Mouse (Mus musculus) inflammation-experienced regulatory T-cells, adult 16 weeks (primary cell): ENCODE data around the gene Kcnab1. TPM values are rescaled to one million over a fixed set of nuclear protein-coding genes. Genes with fewer than 3 reads are reported as not detected.

ENCODE experiments used
- polyA plus RNA-seq: library from polyadenylated mRNA; unstranded; fragments of 100-300 nt; shearing (Covaris generic); gene quantifications from one replicate; pipeline ENCODE4 v1.2.1, GENCODE M21; 2017

Kcnab1 gene
- 0.61 TPM for polyA plus RNA-seq

DNA sequence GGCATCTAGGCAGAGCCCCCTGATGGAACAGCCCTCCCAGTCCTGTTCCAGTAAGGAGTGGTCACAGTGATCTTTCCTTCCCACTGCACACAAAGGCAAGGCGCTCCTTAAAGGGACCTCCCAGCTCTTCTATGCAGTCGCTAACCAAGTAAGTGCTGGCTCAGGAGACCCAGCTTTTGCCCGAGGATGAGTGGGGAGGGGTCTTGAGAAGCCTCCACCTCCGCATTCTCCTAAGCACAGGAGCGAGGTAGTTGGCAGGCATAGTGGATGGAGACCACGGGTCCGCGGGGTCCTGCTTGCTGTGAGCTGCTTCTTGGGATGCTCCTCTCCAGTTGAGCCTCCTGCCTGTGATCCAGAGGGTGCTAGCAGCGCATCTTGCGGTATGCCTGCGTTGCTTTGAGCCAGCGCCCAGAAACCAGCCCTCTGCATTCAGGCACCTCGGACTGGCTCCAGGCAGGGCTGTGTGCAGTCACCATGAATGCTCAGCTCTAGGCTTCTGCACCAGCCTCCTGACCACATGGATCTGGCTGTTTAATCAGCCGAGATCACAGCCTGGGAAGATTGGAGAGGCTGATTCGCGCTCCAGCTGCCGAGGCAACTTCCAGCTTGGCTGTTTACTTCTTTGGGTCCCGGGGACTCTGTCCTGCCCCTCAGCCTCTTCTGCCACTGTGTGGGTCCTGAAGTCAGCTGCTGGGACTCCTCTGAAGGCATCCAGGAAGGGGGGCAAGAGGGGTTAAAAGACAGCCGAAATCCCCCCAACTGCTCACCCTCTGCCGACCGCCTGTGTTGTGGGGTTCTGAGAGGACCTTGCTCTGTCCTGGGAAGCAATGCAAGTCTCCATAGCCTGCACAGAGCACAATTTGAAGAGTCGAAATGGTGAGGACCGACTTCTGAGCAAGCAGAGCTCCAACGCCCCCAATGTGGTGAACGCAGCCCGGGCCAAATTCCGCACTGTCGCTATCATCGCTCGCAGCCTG is at the start of gene Kcnab1:
Gene Kcnab1, plus strand, starts transcription at position 440 of the 977 bp plus-strand sequence.

DNA sequence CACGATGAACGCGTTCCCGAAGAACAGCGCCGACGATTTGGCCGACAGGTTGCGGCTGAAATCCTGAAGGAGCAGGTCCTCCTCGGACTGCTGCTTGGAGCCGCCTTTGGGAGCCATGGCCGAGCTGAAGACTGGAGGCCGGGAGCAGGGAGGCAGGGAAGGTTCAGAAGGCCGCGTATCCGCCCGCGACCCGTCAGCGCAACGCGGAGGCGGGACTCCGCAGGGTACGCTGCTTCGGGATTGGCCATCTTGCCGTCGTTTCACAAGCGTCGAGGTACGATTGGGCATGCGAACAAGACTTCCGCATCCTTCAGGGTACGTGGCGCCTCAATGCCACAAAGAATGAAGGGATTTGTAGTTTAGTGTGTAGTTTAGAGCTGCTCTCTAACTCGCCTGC is 283.2 kb downstream of the Kcnab1 start, which contains the start of gene Ssr3:
Gene Ssr3, minus strand, starts transcription at position 203 of the 397 bp plus-strand sequence.

